Mouse (Mus musculus) cortical plate, adult 2 months (tissue): Measurements from ENCODE around the gene Gse1. TPM values are rescaled to one million over a fixed set of nuclear protein-coding genes. Genes with fewer than 3 reads are reported as not detected.

Source experiments
- H3K27ac ChIP-seq: fragments of 200-500 bp; 2 replicates; pipeline ENCODE4 v1.5.1; 2012; ENCODE audit warnings: low read length, control low read depth, inconsistent platforms; ENCODE audit not compliant: insufficient read depth
- H3K4me1 ChIP-seq: fragments of 200-500 bp; 2 replicates; pipeline ENCODE4 v1.6.1; 2011; ENCODE audit warnings: low read length; ENCODE audit not compliant: control insufficient read depth, insufficient read depth
- H3K4me3 ChIP-seq: fragments of 200-500 bp; 2 replicates; pipeline ENCODE4 v1.5.1; 2011; ENCODE audit warnings: mild to moderate bottlenecking, low read length, control low read depth; ENCODE audit not compliant: insufficient read depth
- CTCF ChIP-seq: fragments of 200-500 bp; IDR thresholded peaks from 2 replicates; pipeline ENCODE4 v1.5.1; 2011; ENCODE audit warnings: mild to moderate bottlenecking, control low read depth, low read length; ENCODE audit not compliant: insufficient read depth; ENCODE audit errors: extremely low read depth
- POLR2A ChIP-seq: fragments of 200-500 bp; IDR thresholded peaks from 2 replicates; pipeline ENCODE4 v1.6.1; 2011; ENCODE audit warnings: mild to moderate bottlenecking, low read length, control low read depth; ENCODE audit not compliant: insufficient read depth; ENCODE audit errors: extremely low read depth
- polyA plus RNA-seq: library from polyadenylated mRNA; depleted of rRNA; stranded (reverse); fragments of >200 nt; gene quantifications from 2 replicates; pipeline ENCODE4 v1.2.3, GENCODE M21; 2012

Gene Gse1
- polyA plus RNA-seq, 1 experiment: 41.0 TPM

DNA sequence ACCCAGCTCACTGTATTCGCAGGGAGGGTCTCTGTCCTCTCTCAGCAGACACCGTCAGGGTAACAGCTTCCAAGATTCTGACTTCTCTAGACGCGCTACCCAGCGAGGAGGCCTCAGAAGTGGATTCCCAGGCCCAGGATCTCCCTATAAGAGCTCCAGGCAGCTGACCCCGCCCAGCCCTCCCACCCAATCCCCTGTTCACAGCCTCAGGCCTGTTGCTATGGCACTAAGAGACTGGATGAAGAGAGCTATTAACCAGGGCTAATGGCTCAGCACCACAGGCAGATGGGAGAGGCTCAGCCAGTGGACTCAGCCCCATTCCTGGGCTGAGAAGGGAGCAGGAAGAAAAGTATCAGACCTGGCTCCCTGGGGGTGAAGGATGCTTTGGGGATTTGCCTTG lies 374.4 kb downstream of the Gse1 start:
- Histone ChIP-seq H3K27ac (no peak overlapping the region), H3K4me1 (peaks cover 2% of the 10 kb centered on the region; the same call in 1 of the 2 replicates), H3K4me3 (no peak overlapping the region)
- no peak for TF ChIP-seq CTCF
- TF ChIP-seq POLR2A: no peak

DNA sequence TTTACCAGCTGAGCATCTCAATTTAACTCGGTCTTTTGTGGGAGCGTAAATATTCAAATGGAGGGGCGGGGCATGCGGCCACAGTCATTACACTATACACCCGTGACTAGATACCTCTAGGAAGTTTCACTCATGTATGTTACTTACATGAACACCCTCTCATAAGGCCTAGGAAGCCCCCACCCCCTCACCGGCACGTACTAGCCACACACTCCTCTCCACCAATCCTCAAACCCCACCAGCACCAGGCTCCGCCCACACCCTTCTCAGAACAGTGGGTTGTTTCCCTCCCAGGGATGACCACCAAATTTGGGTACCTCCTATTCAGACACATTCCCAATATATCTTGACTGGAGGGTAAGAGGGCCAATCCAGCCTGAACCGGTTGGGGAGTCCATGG lies 379.2 kb downstream of the Gse1 start:
- TF ChIP-seq CTCF (no peak), POLR2A (no peak)
- Histone ChIP-seq H3K27ac (no peak overlapping the region), H3K4me1 (no peaks in the 10 kb centered on the region), H3K4me3 (no peak overlapping the region)

DNA sequence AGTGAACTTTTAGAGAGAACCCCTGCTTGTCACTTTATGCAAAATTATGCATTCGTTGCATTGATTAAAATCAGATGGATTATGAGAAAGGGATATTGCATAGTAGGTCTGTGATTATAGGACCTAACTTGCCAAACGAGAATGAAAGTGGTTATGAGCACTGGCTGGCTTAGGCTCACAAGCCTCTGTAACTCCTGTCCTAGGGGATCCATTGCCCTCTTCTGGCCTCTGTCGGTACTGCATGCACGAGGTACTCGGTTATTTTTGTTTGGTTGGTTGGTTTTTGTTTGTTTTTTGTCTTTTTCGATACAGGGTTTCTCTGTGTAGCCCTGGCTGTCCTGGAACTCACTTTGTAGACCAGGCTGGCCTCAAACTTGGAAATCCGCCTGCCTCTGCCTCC lies 379.6 kb downstream of the Gse1 start:
- H3K4me3 ChIP-seq: no peak overlapping the region
- no peak overlapping the region for H3K27ac ChIP-seq
- no peak for TF ChIP-seq POLR2A
- TF ChIP-seq CTCF: peak; percentile 94
- H3K4me1 ChIP-seq: no peaks in the 10 kb centered on the region

DNA sequence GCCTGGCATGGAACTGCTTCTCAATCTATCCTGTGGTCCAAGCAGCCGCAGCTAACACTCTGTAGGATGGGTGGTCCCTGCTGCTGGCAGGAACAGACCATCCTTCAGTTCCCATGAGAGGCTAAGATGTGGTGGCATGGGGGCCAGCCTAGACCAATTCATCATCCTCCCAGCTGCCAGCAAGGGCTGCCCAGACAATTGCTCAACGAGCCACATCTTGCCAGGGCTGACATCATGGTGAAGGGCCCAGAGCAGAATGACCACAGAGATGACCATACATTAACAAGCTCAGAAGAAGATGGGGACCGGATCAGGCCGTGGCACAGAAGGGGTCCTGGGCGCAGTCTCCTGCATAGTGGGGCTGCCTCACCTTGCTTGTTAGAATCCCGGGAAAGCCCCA lies 382.6 kb downstream of the Gse1 start:
- H3K4me3 ChIP-seq: no peak overlapping the region
- no peak overlapping the region for H3K27ac ChIP-seq
- no peaks in the 10 kb centered on the region for H3K4me1 ChIP-seq
- TF ChIP-seq POLR2A: no peak
- no peak for TF ChIP-seq CTCF

DNA sequence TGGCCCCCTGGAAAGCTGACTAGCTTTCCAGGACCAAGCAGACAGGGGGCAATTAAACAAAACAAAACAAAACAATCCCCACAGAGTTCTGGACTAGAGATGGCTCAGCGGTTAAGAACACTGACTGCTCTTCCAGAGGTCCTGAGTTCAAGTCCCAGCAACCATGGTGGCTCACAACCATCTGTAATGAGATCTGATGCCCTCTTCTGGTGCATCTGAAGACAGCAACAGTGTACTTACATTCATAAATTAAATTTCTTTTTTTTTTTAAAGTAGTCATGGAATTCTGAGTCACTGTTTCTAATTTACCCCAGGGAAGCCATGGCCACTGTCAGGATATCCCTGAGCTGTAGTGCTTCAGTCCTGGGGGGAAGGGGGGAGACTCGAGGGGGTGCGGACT lies 386.2 kb downstream of the Gse1 start:
- TF ChIP-seq CTCF (no peak), POLR2A (no peak)
- Histone ChIP-seq H3K4me1 (no peaks in the 10 kb centered on the region), H3K27ac (no peak overlapping the region), H3K4me3 (no peak overlapping the region)

DNA sequence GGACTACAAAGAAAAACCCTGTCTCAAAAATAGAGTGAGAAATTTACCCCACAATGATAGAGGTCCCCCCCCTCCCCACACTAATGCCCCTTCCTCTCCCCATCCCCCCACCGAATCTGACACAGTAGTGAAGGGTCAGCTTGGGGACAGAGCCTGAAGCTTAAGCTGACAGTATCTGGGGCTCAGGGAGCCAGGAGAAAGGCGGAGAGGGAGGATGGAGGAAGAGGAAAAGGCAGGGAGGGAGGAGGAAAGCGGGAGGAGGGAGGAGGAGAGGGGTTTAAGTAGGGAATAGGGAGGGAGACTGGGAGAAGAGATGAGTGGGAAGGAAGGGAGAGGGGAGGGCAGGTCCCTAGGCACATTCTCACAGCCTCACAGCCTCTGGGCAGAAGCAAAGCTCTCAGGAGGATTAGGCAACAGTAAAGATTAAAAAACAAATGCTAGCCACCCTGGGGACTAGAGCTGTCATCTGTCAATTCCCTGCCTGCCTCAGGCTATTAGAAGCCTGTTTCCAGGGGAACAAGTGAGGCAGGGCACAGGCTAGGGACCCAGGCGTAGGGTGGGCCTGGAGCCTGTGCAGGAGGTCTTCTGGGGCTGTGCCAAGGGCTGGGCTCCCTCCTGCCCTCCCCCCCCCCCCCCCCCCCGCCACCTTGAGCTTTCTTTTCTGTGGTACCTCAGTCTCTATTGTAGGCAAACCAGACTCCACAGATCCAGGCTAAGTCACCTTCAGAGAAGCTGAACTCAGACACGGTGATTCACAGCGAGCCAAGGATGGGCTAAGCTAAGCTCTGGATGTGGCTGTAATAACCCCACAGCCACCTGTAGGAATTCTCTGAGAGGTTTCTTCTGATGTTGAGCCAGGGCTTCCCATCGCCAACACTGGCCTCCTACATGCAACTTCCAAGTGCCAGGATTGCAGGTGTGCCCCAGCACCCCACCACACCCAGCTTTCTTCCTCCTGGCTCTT lies 388.7 kb downstream of the Gse1 start:
- Histone ChIP-seq H3K4me1 (no peaks in the 10 kb centered on the region), H3K27ac (no peak overlapping the region), H3K4me3 (no peak overlapping the region)
- TF ChIP-seq POLR2A (no peak), CTCF (no peak)

DNA sequence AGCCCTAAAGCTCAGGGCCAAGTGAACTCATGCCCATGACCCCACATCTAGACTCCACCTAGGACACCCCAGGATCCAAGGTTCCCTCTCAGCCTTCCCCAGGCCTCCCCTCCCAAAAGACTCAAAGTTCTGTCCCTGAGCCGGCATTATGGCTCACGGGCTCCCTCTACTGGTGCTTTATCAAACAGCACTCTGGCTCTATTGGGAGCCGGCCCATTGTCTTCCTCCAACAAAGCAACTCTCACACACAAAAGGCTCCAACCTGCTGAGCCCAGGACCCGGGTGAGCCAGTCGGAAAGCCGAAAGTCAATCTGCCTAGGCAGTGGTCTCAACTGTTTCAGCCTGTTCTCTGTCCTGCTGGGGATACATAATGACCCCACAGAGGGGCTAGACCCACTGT lies 389.9 kb downstream of the Gse1 start:
- peak; percentile 71 for TF ChIP-seq CTCF
- TF ChIP-seq POLR2A: no peak
- H3K4me3 ChIP-seq: no peak overlapping the region
- H3K27ac ChIP-seq: no peak overlapping the region
- H3K4me1 ChIP-seq: no peaks in the 10 kb centered on the region

DNA sequence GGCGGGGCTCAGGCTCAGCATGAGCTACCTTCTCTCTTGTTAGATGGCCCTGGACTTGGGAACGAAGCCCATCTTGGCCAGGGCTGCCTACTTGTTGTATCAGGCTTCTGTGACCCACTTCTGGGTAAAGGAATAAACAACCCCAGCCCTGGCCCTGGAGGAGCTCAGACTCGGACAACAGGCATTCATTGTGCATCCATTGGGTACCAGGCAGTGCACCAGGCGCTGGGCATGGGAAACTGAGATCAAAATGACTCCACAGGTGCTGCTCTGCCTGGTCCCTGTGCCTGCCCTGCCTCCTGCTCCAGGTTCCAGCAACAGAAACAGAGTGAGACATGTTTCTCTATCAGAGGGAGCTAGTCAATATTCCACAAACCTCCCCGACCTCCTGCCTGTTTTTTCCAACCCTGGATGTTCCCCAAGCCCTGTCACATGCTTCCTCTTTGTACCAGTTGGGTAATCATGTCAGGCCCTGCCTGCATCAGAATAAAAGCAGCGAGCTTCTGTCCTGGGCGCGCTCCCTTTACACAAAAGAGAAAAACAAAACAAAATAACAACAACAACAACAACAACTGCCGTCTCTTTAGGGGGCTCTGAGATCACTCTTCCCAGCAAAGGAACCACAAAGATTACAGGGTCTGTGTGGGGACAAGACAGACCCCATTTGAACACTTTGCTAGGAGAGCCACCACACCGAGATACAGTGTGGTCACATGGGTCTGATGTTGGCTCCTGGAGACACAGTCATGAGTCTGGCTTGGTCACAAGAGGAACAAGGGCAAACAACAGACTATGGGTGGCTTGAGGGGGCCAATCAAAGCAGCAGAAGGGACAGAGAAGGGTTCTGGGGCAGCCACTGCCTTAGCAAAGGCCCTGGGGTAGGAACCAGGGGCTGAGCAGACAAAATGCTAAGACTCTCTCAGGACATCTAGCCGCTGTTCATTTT lies 391.3 kb downstream of the Gse1 start:
- no peak for TF ChIP-seq CTCF
- no peak for TF ChIP-seq POLR2A
- H3K4me3 ChIP-seq: no peak overlapping the region
- no peaks in the 10 kb centered on the region for H3K4me1 ChIP-seq
- H3K27ac ChIP-seq: peak overlapping the region; percentile 79

DNA sequence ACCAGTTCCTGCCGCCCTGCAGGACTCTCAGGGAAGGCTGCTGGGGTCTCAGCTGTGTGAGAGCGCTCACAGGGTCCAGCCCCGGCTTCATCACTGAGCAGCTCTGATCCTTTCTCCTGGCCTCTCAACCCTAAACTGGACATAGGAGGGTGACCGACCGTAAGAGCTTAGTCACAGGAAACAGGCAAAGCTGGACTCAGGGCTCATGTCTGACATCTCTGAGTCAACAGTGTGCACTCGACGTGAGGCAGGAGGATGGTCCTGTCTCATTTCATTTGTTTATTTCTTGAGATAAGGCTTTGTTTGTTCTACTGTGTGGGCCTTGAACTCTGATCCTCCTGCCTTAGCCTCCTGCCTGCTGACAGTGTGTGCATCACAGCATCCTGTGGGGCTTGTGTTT lies 392.2 kb downstream of the Gse1 start:
- no peaks in the 10 kb centered on the region for H3K4me1 ChIP-seq
- H3K27ac ChIP-seq: peak overlapping the region; percentile 79
- H3K4me3 ChIP-seq: no peak overlapping the region
- TF ChIP-seq CTCF (no peak), POLR2A (no peak)
